Mouse (Mus musculus): Measurements from ENCODE around the gene Htra2.

Htra2 gene

DNA sequence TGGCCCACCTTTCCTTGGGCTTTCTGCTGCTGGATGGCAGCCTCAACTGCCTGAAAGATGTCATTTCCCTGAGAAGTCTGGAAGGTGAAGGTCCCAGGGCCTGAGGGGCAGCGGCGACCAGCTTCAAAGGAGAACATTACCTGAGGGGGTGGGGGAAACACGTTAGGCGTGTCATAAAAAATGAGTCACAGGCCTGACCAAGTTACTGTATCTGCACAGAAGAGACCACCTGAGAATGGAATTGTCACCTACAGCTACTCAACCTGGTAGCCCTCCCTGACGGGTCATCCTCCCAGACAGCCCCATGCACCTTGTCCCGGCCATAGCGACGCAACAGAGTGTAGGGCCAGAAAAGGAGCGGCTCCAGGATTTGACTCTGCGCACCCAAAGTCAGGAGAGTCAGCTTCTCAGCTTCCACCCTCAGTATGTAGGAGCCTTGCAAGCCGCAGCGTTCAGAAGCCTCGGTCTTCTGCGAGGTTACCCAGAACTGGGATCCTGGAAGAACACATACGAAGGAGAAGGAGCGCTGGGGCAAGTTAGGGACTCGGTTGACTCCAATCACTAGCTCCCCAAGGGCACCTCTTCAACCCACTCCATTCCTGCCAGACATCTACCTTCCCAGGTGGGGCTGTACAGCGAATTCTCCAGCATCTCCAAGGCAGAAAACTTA lies 23.0 kb downstream of the Htra2 start:
- DNase-seq (ENCODE audit: low spot score), result no peak

DNA sequence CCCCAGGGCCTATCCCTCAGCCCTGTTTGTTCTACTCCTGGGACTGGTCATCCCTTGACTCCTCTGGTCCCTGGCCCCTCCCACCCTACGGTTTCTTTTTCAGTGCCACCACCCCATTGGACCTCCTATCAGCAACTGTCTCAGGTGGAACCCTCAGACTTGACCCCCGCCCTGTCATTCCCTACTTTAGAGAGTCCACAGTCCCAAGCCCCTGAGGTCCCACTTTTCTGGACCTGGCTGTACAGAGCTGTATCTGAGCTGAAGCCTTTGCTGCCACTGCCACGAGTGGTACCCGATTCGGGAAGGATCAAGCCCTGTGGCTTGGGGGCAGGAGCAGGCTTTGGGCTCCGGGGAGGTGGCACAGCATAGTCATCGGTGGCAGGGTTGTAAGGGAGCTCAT lies 24.0 kb downstream of the Htra2 start:
- no peak for DNase-seq (ENCODE audit: low spot score)

- DNase-seq (ENCODE audit: low spot score), result no peak
These were observed 25.3 kb downstream of the Htra2 start for GRCm38 (mm10) chr6:83029777-83030176.

GRCm38 (mm10) chr6:83027706-83028105 lies 27.4 kb downstream of the Htra2 start:
- no peak for DNase-seq (ENCODE audit: low spot score)

DNA sequence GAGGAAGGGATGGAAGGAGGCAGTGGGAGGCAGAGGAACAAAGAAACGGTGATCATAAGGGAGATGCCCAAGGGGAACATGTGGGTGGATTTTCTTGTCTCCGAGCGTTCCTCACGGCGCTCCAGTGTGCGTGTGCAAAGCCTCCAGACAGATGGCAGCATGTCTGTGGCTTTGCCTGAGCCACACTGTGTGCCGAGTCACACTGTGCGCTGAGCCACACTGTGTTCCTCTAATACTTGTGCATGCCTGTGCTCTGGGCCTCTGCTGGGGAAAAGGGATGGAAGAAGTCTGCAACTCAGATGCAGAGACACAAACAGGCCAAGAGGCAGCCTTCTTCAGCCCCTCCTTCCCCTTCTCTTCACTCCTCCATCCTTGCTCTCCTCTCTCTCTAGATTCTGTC lies 27.8 kb downstream of the Htra2 start:
- no peak for DNase-seq (ENCODE audit: low spot score)

GRCm38 (mm10) chr6:83025221-83025620 lies 29.9 kb downstream of the Htra2 start:
- no peak for DNase-seq (ENCODE audit: low spot score)

- DNase-seq (ENCODE audit: low spot score), result no peak
These were observed 30.7 kb downstream of the Htra2 start for GRCm38 (mm10) chr6:83024421-83024820.

GRCm38 (mm10) chr6:83023786-83024185 lies 31.3 kb downstream of the Htra2 start:
- DNase-seq (ENCODE audit: low spot score), result no peak

DNA sequence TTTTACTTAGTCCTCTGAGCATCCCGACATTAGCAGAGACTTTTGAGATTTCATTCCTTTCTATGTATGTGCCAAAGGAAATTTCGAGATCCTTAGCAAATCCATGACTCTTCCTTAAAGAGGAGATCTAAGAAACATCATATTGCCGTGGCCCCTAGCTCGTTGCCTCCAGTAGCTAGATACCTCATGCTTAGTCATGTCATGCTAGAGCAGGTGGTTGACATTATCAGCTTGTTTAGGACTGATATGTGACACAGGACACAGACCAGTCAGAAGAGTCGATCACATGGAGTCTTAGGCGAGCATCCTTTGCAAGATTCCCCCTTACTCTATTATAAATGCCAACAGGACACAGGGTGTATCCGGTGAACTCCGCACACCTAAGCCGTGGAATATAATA lies 32.1 kb downstream of the Htra2 start:
- DNase-seq (ENCODE audit: low spot score), result no peak

DNA sequence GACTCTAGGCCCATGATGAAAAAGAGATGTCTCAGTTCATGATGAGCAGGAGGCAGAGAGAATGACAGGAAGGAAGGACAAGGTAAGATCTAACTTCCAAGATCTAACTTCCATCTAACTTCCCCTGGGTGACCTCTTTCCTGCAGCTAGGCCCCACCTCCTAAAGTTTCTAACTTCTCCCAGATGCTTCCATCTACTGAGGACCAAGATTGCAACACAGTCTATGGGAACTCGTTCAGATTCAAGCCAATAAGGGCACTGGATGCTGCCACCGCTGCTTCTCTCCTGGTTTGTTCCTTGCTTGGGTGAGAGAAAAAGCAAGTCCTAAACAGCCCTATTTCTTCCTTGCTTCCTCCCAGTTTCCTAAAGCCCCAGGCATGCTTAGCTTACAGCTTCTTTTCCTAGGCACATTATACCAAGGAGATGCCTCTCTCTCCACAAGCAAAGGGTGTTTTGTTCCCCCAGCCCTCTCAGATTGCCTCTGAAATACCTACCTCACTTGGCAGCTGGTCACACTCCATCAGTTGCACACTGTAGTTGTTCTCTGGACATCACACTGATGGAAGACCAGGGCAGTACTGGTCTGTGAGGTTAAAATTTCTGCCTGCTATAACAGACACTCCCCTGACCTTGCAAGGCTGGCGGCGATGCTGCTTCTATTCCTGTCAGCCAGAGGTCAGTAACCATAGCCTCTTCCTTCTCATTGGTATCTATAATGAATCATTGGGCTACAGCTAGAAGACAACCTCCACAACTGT lies 34.1 kb downstream of the Htra2 start:
- DNase-seq (ENCODE audit: low spot score), result no peak

- DNase-seq (ENCODE audit: low spot score), result no peak
These were observed 35.0 kb downstream of the Htra2 start for GRCm38 (mm10) chr6:83020121-83020520.

GRCm38 (mm10) chr6:83019044-83019443 lies 36.0 kb downstream of the Htra2 start:
- DNase-seq (ENCODE audit: low spot score), result no peak

DNA sequence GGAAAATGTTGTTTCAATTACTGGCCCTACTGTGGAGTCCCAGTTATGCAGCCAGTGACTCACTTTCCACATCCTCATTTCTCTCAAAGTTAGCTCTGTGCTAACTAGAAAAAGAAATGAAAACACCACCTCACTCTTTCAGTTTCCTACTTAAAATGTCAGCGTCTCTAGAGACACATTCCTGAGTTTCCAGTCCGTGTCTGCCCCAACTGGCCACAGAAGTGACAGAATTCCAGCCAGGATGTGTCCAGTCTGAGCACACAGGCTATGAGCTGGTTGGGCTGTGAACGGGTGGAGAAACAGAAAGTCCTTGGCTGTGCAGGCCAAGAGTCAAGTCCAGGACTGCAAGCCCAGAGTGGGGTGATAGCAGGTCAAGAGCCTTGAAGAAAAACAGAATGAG lies 37.9 kb downstream of the Htra2 start:
- no peak for DNase-seq (ENCODE audit: low spot score)

GRCm38 (mm10) chr6:83015749-83016148 lies 39.3 kb downstream of the Htra2 start:
- DNase-seq (ENCODE audit: low spot score), result no peak

DNA sequence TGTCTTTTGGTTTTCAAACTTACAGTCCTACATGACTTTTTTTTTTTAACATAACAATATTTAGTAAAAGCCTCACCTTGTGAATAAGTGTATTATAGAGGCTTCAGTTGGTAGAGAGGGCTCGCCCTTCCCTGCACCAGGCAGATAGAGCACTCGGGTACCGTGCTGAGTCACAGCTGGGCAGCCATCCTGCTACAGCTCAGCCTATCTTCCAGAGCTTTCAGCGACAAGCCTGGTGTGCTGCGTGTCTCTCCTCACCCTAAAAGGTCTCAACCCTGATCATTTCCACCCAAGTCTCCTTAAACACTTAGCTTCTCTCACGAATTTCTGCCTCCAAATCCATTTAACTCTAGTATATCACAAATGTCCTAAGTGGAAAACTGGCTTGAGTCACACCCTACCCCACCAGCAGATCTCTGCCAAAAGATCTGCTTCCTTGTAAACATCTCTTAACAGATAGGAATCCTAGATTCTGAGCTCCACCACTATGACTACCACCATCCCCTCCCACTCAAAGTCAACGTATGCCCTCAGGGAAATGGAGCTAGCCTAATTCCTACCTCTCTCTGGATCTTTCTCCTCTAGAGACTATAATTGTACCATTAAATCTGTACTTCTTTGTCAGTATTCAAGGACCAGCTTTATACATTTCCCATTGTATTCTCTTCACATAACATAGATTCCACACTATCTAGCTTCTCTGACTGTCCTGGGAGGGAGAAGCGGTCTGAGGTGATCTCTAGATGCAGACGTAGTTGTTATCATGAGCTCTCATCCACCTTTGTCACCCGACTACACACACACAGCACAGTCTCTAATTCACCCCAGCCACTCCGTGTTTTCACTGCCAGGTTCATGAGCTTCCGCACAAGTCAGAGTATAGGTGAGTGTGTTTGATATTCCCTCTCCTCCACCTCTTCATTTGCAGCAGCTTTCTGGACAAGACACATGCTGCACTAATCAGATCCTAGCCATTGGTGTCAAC lies 40.3 kb downstream of the Htra2 start:
- no peak for DNase-seq (ENCODE audit: low spot score)

GRCm38 (mm10) chr6:83013444-83013843 lies 41.6 kb downstream of the Htra2 start:
- DNase-seq (ENCODE audit: low spot score), result peak; percentile 61

- no peak for DNase-seq (ENCODE audit: low spot score)
These were observed 43.3 kb downstream of the Htra2 start for GRCm38 (mm10) chr6:83011756-83012155.

GRCm38 (mm10) chr6:83011255-83011654 lies 43.8 kb downstream of the Htra2 start:
- no peak for DNase-seq (ENCODE audit: low spot score)

GRCm38 (mm10) chr6:83010010-83010409 lies 45.1 kb downstream of the Htra2 start:
- DNase-seq (ENCODE audit: low spot score), result peak; percentile 67

- no peak for DNase-seq (ENCODE audit: low spot score)
These were observed 46.4 kb downstream of the Htra2 start for GRCm38 (mm10) chr6:83008659-83009058.

DNA sequence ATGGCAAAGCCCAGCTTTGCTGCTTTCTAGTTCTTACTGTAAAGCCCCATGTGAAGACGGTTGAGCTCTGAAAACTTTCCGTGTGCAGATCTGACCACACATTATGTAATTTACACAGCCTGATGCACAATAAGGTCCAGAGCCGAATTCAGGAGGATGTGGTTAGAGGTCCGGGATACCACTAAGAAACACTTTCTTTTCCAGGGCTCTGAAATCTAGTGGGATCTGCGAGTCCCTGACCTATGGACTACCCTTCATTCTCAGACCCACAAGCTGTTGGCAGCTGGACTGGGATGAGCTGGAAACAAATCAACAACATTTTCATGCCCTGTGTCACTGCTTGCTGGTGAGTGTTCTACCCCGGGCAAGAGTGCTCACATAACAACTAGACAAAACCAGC lies 49.0 kb downstream of the Htra2 start:
- DNase-seq (ENCODE audit: low spot score), result no peak

GRCm38 (mm10) chr6:83005444-83006011 lies 49.5 kb downstream of the Htra2 start:
- DNase-seq (ENCODE audit: low spot score), result no peak
